Mouse (Mus musculus): ENCODE data around the gene BC049352. TPM values are rescaled to one million over a fixed set of nuclear protein-coding genes. Genes with fewer than 3 reads are reported as not detected.
A peak's percentile ranks its signal among the peaks of the same experiment; 100 is the strongest.

The BC049352 gene
- polyA plus RNA-seq, 1 experiment from 2014 or later: 0.48 TPM

DNA sequence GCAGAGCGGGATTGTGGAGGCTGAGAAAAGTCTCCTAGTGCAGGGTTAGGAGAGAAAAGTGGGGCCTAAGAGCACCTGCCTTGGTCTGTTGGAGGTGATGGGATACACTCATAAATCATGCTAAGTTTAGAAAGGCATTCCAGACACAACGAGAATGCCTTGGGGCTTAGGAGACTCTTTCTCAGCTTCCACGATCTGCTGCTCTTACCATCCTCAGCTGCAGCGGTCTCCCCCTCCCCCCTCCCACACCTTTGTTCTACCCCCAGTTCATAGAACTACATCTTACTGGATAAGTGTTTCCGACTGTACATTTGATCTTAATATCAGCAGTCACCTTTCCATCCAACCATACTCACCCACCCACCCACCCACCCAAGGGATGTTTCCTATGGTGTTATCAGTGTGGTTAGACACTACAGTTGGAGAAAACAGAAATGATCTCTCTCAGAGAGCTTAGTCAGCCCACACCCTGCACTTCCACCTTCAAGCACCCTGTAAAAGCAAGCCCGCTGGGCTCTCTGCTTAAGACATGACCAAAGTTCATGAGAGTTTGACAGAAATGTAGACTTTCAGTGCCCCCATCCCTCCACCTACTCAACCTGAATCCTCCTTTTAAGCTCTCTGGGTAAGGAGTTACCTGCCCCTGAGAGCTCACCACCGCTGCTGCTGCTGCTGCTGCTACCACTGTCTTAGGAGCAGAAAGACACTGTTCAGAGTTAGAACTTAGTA lies 25.4 kb downstream of the BC049352 start:
- no peaks in the 10 kb centered on the region for H3K27me3 ChIP-seq (replicated peaks; ENCODE audit: control insufficient read depth, insufficient read depth, low read length)
- H3K27ac ChIP-seq (ENCODE audit: low read depth, low read length): no peak overlapping the region
- no peak overlapping the region for H3K4me2 ChIP-seq (replicated peaks; ENCODE audit: low read depth)
- H3K4me3 ChIP-seq (ENCODE audit: low read depth, low read length): no peak overlapping the region
- no peak for ATAC-seq
- H3K36me3 ChIP-seq (ENCODE audit: control insufficient read depth, insufficient read depth): no peaks in the 10 kb centered on the region
- WGBS: 68% methylated on average over 7 of the region's 7 CpGs
- H3K4me1 ChIP-seq (replicated peaks; ENCODE audit: control insufficient read depth, insufficient read depth, low read length): no peaks in the 10 kb centered on the region; the same call in 1 of the 2 replicates
- H3K9ac ChIP-seq (ENCODE audit: low read depth, low read length): no peak overlapping the region
- no peak for TF ChIP-seq CTCF (IDR thresholded peaks at IDR 0.05; ENCODE audit: low read depth)
- no peaks in the 10 kb centered on the region for H3K9me3 ChIP-seq (ENCODE audit: control insufficient read depth)

DNA sequence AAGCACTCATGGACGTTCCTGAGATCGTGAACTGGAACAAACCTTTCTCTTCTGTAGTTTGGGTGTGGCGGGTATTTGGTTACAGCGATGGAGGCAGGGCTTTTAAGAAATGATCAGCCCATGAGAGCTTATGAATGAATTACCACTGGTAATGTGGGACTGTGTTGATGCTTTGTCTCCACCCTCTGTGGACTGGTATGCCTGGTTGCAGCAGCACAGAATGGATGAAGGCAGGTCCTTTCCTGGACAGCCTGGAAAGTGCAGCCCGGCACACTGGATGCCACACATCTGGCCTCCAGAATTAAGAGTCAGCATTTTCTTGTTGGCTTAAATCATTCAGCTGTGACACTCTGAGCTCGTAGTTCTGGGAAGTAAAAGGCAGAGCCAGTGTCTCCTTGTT lies 30.2 kb downstream of the BC049352 start:
- 57% methylated on average over 6 of the region's 6 CpGs for WGBS
- ATAC-seq: no peak
- H3K9me3 ChIP-seq (ENCODE audit: control insufficient read depth): no peaks in the 10 kb centered on the region
- H3K4me1 ChIP-seq (replicated peaks; ENCODE audit: control insufficient read depth, insufficient read depth, low read length): no peaks in the 10 kb centered on the region
- no peak overlapping the region for H3K9ac ChIP-seq (ENCODE audit: low read depth, low read length)
- H3K36me3 ChIP-seq (ENCODE audit: control insufficient read depth, insufficient read depth): no peaks in the 10 kb centered on the region
- TF ChIP-seq CTCF (IDR thresholded peaks at IDR 0.05; ENCODE audit: low read depth): no peak
- no peaks in the 10 kb centered on the region for H3K27me3 ChIP-seq (replicated peaks; ENCODE audit: control insufficient read depth, insufficient read depth, low read length)
- H3K4me2 ChIP-seq (replicated peaks; ENCODE audit: low read depth): no peak overlapping the region
- H3K4me3 ChIP-seq (ENCODE audit: low read depth, low read length): no peak overlapping the region
- H3K27ac ChIP-seq (ENCODE audit: low read depth, low read length): no peak overlapping the region

DNA sequence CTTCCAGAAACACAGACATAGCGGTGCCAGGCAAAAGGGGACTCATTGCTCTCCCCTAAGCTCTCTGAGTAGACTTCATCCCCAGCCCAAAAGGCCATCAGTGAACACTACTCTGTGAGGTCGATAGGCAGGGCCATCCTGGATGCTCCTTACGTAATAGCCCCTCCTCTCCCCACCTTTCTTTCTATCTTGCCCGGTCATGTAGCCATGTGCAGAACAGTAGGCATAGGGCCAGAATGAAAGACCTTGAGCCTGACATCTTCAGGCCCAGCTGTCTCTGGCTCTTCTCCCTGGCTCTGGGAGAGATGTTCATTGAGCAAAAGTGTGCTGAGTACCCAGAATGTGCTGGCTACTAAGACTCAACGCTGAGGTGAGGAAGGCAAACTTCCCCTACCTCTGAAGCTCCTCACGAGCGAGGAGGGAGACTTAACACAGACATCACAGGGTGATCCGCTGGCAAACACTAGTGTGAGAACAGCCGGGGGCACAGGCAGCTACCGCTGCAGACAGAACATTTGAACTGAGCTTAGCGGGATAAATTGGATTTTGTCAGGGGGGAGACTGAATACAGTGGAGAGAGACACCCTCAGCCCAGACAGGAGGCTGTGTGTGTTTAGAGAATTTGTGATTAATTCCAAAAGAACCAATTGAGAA lies 33.8 kb downstream of the BC049352 start:
- no peak for ATAC-seq
- WGBS: 53% methylated on average over 11 of the region's 11 CpGs
- H3K4me2 ChIP-seq (replicated peaks; ENCODE audit: low read depth): no peak overlapping the region

DNA sequence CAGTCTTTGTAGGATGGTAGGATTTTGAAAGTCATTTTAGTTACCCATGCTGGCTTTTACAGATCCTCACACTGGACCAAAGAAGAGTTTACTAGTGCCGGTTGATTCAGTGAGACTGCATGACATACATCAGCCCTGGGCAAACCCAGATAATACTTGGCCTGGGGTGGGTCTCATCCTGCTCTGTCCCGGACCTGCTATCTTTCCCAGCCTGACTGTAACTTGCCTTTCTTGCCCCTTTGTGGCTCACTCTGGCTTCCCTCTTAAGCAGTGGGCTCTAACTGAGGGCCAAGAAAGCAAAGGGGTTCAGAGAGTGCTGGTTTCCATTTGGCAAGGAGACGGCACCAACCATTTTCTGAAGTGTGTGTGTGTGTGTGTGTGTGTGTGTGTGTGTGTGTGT lies 37.8 kb downstream of the BC049352 start:
- H3K4me2 ChIP-seq (replicated peaks; ENCODE audit: low read depth): no peak overlapping the region
- no peaks in the 10 kb centered on the region for H3K27me3 ChIP-seq (replicated peaks; ENCODE audit: control insufficient read depth, insufficient read depth, low read length)
- ATAC-seq: no peak
- WGBS: 77% methylated on average over 3 of the region's 3 CpGs
- no peak overlapping the region for H3K4me3 ChIP-seq (ENCODE audit: low read depth, low read length)
- no peak for TF ChIP-seq CTCF (IDR thresholded peaks at IDR 0.05; ENCODE audit: low read depth)
- H3K9me3 ChIP-seq (ENCODE audit: control insufficient read depth): no peaks in the 10 kb centered on the region
- no peak overlapping the region for H3K27ac ChIP-seq (ENCODE audit: low read depth, low read length)
- no peaks in the 10 kb centered on the region for H3K4me1 ChIP-seq (replicated peaks; ENCODE audit: control insufficient read depth, insufficient read depth, low read length)
- H3K36me3 ChIP-seq (ENCODE audit: control insufficient read depth, insufficient read depth): no peaks in the 10 kb centered on the region
- no peak overlapping the region for H3K9ac ChIP-seq (ENCODE audit: low read depth, low read length)

More for the DNA sequence above, 33.8 kb downstream of the BC049352 start:
- no peaks in the 10 kb centered on the region for H3K4me1 ChIP-seq (replicated peaks; ENCODE audit: control insufficient read depth, insufficient read depth, low read length)
- H3K9me3 ChIP-seq (ENCODE audit: control insufficient read depth): no peaks in the 10 kb centered on the region
- no peak overlapping the region for H3K27ac ChIP-seq (ENCODE audit: low read depth, low read length)
- H3K36me3 ChIP-seq (ENCODE audit: control insufficient read depth, insufficient read depth): no peaks in the 10 kb centered on the region
- H3K4me3 ChIP-seq (ENCODE audit: low read depth, low read length): no peak overlapping the region
- no peak for TF ChIP-seq CTCF (IDR thresholded peaks at IDR 0.05; ENCODE audit: low read depth)
- no peaks in the 10 kb centered on the region for H3K27me3 ChIP-seq (replicated peaks; ENCODE audit: control insufficient read depth, insufficient read depth, low read length)
- H3K9ac ChIP-seq (ENCODE audit: low read depth, low read length): no peak overlapping the region

DNA sequence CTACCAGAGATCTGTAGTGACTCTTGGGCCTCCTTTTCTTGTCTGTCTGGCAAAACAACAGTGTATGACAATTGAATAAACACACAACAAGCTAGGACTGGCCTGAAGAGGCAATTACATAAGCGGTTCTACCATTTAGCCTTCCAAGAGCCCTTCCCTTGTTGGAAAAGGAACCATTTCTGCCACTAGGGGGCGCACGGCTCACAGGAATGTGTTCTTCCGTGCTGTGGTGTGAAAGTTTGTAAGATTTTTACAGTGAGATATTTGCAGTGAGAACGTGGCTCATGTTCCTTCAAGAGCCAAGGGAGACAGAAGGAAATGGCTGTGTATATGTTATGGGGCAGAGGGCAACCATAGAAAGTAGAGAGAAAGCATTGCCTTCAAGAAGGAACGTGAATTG lies 39.8 kb downstream of the BC049352 start:
- peak; percentile 98 for TF ChIP-seq CTCF (IDR thresholded peaks at IDR 0.05; ENCODE audit: low read depth)
- H3K9me3 ChIP-seq (ENCODE audit: control insufficient read depth): no peaks in the 10 kb centered on the region
- no peak overlapping the region for H3K4me2 ChIP-seq (replicated peaks; ENCODE audit: low read depth)
- no peak for ATAC-seq
- no peaks in the 10 kb centered on the region for H3K36me3 ChIP-seq (ENCODE audit: control insufficient read depth, insufficient read depth)
- H3K4me3 ChIP-seq (ENCODE audit: low read depth, low read length): no peak overlapping the region
- H3K27ac ChIP-seq (ENCODE audit: low read depth, low read length): no peak overlapping the region
- no peaks in the 10 kb centered on the region for H3K27me3 ChIP-seq (replicated peaks; ENCODE audit: control insufficient read depth, insufficient read depth, low read length)
- no peak overlapping the region for H3K9ac ChIP-seq (ENCODE audit: low read depth, low read length)
- no peaks in the 10 kb centered on the region for H3K4me1 ChIP-seq (replicated peaks; ENCODE audit: control insufficient read depth, insufficient read depth, low read length)
- WGBS: 12% methylated on average over 6 of the region's 6 CpGs

DNA sequence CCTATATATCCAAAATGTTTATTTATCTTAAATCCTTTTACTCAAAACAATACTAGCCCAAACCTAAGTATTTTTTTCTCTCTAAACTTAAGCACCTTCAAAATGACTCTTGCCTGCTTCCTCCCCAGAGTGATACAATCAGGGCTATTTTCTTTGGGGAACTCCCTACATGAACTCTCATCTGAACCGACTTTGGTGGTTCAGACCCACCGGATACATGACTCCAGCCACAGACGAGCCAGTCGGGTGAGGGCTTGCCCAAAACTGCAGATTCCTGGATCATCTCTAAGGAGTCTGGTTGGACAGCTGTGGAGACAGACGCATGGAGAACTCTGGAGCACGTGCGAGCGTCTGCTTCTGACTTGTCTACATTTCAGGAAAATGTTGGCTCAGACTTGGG lies 47.6 kb downstream of the BC049352 start:
- Histone ChIP-seq H3K27ac (ENCODE audit: low read depth, low read length) (no peak overlapping the region), H3K9me3 (ENCODE audit: control insufficient read depth) (no peaks in the 10 kb centered on the region), H3K4me1 (replicated peaks; ENCODE audit: control insufficient read depth, insufficient read depth, low read length) (no peaks in the 10 kb centered on the region), H3K4me2 (replicated peaks; ENCODE audit: low read depth) (no peak overlapping the region), H3K27me3 (replicated peaks; ENCODE audit: control insufficient read depth, insufficient read depth, low read length) (no peaks in the 10 kb centered on the region; the same call in 1 of the 2 replicates), H3K4me3 (ENCODE audit: low read depth, low read length) (no peak overlapping the region), H3K9ac (ENCODE audit: low read depth, low read length) (no peak overlapping the region), H3K36me3 (ENCODE audit: control insufficient read depth, insufficient read depth) (no peaks in the 10 kb centered on the region)
- WGBS: 73% methylated on average over 8 of the region's 8 CpGs
- no peak for ATAC-seq
- no peak for TF ChIP-seq CTCF (IDR thresholded peaks at IDR 0.05; ENCODE audit: low read depth)

Data from intestine, postnatal 0 days (tissue).